Mouse (Mus musculus) neural tube, embryonic 10.5 days (tissue): ENCODE data around the gene Nfkbib.

Experiments
- DNase-seq: peaks from one replicate; pipeline ENCODE4 v3.0.0-alpha.2; 2017; ENCODE audit warnings: low spot score; ENCODE audit errors: extremely low spot score

The Nfkbib gene

DNA sequence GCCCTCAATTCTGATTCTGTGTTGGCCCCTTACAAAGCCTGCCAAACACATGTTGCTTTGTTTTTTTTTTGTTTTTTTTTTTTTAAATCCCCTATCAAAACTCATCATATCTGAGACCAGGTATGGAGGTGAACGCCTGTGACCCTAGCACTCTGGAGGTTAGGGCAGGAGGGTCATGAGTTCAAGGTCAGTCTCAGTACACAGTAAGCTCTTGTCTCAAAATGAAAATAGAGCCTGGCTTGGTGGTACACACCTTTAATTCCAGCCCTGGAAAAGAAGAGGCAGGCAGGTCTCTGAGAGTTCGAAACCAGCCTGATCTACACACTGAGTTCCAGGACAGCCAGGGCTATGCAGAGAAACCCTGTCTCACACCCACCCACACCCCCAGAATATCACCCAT lies 47.7 kb downstream of the Nfkbib start:
- no peak for DNase-seq

DNA sequence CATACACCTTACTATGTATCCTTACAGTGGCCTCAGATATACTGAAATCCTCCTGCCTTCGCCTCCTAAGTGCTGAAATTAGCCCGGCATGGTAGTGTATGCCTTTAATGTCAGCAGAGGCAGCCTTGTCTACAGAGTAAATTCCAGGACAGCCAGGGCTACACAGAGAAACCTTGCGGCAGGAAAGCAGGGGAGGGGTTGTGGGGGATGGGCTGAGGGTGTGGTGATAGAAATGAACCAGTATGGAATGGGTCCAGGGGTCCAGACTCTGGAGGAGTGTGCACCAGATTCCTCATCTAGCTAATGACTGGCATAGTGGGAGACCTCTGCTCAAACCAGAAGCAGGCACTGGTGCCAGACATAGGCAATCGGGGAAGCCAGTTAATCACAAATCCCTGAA lies 48.2 kb downstream of the Nfkbib start:
- DNase-seq = no peak

DNA sequence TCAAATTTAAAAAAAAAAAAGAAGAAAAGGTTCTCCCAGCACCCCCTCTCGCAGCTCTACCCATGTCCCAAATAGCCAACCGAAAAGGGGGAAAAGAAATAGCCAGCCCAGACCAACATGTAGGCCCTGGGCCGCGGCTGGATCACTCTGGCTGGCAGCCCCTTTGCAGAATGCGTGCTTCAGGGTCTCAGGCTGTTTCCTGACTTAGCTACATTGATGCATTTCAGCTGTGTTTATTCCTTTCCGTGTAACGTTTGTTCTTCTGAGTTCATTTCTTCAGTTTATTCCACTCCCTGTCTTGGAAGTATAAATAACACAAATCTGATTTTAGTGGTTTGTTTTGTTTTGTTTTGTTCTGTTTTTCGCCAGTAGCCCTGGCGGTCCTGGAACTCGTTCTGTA lies 49.6 kb downstream of the Nfkbib start:
- DNase-seq = no peak

DNA sequence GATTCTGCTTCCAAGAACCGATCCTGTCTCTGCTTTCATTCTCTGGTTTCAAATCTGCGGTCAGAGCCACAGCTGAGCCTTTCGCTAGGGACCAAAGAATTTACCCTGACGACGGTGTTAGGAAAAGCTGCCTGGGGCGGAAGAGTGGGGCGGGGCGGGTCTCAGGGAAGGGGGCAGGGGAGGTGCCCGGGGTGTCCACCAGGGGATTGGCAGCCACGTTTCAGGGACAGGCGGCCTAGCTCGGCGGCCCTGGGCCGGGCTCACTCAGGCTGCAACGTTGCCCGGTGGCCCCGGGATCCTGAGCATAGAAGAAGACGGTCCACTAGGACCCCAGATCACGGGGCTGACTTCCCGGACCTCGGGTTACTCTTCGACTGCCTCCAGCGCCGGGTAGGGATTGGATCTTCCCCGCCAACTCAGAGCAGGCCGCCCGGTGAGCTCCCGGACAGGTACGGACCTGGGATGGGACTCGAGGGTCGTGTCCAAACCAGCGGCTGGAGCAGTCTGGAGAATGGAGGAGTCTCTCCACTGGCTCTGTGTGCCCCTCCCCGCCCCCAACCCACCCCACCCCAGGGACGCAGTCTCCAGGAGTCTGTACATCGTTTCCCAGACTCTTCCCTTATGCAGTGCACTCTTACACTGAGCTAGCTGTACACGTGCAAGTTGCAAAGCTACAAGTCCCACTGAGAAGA lies 50.6 kb downstream of the Nfkbib start, which contains the start of gene Fbxo17:
Gene Fbxo17, plus strand, starts transcription at position 215 of the 692 bp plus-strand sequence.
- DNase-seq = peak; percentile 73

DNA sequence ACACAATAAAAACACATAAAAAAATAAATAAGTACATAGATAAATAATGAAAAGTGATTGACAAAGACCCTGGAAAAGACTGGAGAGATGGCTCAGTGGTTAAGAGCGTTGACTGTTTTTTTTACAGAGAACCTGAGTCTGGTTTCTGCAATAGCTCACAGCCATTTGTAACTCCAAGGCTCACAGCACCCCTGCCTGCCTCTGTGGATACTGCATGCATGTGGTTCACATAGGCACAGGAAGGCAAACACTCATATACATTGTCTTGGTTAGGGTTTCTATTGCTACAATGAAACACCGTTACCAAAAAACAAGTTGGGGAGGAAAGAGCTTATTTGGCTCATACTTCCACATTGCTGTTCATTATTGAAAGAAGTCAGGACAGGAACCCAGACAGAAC lies 51.7 kb downstream of the Nfkbib start:
- no peak for DNase-seq

DNA sequence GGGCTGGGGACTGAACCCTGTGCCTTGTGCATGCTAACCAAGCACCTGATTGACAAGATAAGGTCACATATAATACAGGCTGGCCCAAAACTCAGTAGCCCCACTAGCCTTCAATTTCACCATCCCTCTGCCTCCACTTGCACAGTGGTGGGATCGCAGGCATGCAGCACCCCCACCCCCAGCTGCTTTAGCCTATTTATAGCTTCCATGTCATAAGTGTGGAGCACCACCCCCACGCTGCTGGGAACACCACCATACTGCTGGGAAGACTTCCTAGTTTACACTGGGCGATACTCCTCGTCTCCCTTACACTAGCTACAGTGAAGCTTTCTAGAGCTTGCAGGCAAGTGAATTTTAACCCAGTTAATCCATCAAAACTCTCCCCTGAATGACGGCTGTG lies 52.6 kb downstream of the Nfkbib start:
- DNase-seq = no peak

DNA sequence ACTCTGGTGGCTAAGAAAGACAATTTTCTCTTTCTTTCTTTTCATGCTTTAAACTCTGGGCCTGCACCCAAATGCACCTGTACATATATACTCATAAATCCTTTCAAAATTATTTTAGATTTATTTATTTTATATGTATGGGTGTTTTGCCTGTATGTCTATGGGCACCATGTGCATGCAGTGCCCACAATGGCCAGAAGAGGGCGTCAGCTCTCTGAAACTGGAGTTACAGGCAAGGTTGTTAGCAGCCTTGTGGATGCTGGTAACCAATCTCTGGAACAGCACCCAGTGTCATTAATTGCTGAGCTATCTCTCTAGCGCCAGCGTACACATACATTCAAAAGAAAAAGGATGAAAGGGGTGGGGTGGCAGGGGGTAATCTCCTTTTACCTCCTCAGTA lies 56.4 kb downstream of the Nfkbib start:
- DNase-seq = no peak

DNA sequence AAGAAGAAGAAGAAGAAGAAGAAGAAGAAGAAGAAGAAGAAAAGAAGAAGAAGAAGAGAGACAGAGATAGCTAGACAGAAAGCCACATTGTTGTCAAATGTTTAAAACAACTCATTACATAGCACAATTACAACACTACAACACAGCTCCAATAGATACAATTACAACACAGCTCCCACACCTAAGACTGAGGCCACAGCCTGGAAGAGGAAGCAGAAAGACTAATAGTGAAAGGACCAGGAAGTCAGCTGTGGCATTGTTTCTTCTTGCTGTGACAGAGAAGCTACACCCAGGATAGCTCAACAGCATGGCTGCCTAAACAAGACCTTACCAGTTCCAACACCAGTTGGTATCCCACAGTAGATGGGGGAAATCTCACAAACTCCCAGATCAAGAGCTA lies 57.9 kb downstream of the Nfkbib start:
- DNase-seq = no peak
